Mouse (Mus musculus): Measurements from ENCODE around the gene Dnm2.

GRCm38 (mm10) chr9:21450270-21450669 lies 25.6 kb downstream of the Dnm2 start:
- TF ChIP-seq CTCF (IDR thresholded peaks at IDR 0.05; ENCODE audit: insufficient read depth, low read length) = no peak
- no peak for TF ChIP-seq POLR2A (IDR thresholded peaks at IDR 0.05; ENCODE audit: borderline replicate concordance, extremely low read depth, low read depth, low read length)

Data from lung, adult 2 months (tissue).